Mouse (Mus musculus) splenic B cell, adult 2 months (primary cell): Measurements from ENCODE around the gene Gm36028.

Experiments used
- DNase-seq: peaks from one replicate; pipeline ENCODE4 v3.0.0-alpha.2; 2011; ENCODE audit warnings: low read depth, low spot score
- H3K27me3 ChIP-seq: 2 replicates; pipeline ENCODE4 v1.6.1; 2012; ENCODE audit warnings: mild to moderate bottlenecking, low read length, moderate library complexity, mixed read lengths; ENCODE audit not compliant: control insufficient read depth, poor library complexity, insufficient read depth, severe bottlenecking
- H3K36me3 ChIP-seq: 2 replicates; pipeline ENCODE4 v1.6.1; 2012; ENCODE audit warnings: mild to moderate bottlenecking, low read length, moderate library complexity, mixed read lengths; ENCODE audit not compliant: control insufficient read depth, poor library complexity, insufficient read depth, severe bottlenecking

Gm36028 gene

DNA sequence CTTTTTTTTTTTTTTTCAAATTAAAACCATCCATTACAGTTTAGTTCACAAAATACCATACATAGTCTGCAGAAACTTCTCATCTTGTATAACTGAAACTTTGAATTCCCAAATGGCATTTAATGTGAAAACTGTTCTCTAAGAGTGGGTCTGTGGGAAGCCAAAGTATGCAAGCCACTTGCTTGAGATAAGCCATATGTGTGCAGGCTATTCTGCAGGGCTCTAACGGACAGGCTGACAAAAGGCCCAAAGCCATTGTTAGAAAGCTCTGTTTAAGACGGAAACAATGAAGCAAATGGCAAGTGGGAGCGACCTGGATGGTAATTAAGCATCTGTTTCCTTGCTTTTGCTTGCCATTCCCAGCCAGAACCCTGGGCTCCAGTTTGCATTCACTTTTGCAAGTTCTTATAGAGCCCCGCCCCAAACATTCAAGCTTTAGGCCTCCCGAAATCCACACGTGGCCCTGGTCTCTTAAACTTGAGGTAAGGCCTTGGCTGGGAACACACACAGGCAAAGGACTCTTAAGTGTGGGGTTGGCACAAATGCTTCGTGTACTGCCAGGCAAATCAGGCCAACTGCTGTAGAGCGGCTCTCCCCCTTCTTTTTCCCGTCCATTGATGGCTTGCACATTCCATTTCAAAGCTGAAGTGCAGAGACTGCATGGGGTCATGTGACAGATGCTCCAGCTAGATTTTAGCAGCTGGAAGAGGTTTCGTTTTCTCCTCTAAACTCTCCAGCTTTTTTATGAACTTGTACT is 51.9 kb downstream of the Gm36028 start:
- Histone ChIP-seq H3K27me3 (no peaks in the 10 kb centered on the region), H3K36me3 (no peaks in the 10 kb centered on the region)
- no peak for DNase-seq

- Histone ChIP-seq H3K27me3 (no peaks in the 10 kb centered on the region), H3K36me3 (no peaks in the 10 kb centered on the region)
- no peak for DNase-seq
Observed at GRCm38 (mm10) chr16:37807269-37807668, 53.7 kb downstream of the Gm36028 start.

DNA sequence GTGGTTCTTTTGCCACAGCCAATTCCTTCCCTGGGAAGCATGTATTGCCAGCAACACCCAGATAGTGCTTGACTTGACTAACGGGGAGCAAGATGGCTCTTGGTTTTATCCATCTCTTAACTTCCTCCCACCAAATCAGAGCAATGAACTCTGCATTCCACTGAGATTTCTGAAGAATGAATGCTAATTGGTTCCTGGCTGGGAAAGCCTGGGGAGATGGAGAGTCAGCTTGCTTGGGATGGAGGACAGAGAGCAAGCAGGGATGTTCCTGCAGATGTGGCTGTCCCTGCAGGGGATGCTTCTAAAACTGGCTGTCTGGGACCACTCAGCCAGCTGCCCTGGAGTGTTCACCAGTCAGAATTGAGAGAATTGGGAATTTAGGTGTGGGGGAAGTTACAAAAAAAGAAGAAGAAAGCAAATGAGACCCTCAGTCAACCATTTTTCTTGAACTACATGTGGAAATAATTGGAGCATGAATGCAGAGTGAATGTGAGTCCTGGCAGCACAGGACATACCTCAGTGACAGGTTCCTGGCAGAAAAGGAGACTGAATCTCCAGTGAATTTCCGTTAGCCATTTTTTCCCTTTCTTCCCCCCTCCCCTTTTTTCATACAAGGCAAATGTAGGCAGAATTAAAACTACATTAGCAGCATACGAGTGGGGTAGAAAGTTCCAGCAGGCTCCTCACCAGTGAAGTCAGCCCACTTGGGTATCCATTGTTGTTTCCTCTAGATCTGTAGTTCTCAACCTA is 55.0 kb downstream of the Gm36028 start:
- H3K36me3 ChIP-seq, result no peaks in the 10 kb centered on the region
- no peak for DNase-seq
- H3K27me3 ChIP-seq, result no peaks in the 10 kb centered on the region

DNA sequence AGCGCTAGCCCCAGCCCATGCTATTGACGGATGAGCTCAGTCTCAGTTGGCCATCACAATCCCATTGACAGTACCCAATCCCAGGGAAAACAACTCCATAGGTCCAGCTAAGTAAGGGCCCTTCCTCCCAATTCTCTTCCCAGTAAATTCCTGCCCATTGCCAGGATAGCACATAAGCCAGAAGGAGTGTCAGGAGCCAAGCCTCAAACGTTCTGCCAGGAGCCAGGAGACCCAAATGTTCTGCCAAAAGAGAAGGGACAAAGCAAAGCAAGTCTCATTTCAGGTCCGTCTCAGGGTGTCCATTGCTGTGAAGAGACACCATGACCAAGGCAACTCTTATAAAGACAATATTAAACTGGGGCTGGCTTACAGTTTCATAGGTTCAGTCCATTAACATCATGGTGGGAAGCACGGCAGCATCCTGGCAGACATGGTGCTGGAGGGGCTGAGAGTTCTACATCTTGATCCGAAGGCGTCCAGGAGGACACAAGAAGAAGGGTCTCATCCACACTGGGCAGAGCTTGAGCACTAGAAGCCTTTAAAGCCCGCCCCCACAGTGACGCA is 57.5 kb downstream of the Gm36028 start:
- H3K36me3 ChIP-seq, result no peaks in the 10 kb centered on the region

DNA sequence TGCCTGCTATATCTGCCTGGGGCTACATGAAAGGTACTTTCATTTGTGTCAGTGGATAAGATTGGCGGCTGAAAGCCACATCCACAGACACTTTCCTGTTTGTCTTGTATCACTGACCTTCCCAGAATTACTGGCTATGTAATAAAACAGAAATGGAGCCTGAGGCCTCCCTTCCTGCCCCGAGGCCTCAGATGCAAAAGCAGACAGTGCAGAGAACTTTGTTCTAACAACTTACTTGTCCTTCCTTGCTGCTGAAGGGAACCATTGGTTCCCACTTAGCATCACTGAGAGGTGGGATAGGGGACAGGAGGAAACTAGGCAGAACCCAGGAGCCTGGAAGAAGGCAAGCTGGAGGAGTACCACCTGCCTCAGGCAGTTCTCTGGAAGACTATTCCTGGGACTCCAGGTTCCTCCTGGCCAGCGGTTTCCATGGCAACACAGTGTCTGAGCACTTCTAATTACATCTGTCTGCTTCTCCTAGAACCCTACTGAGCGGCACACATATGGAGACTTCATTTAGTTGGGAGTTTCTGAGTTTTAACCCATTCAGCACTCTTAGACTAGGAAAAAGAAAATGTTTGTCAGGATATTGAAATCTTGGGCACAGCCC is 58.2 kb downstream of the Gm36028 start:
- no peaks in the 10 kb centered on the region for H3K27me3 ChIP-seq
- DNase-seq, result no peak
- no peaks in the 10 kb centered on the region for H3K36me3 ChIP-seq

More for the DNA sequence above, 57.5 kb downstream of the Gm36028 start:
- H3K27me3 ChIP-seq, result no peaks in the 10 kb centered on the region
- DNase-seq, result no peak

DNA sequence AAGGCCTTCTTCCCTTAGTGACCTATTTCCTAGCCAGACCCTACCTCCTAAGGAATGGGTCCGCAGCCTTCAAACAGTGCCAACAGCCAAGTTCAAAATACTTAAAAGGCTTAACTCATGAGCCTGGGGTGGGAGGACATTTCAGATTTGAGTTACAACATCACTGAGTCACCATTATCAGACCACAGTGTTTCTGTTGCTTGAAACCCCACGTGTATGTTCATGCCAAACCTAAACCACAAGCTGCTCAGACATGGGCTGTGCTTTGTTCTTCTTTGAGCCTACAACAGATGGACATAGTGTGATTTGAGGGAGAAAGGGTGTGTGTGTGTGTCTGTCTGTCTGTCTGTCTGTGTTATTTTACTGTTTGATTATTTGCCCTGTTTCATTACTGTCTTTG is 59.8 kb downstream of the Gm36028 start:
- Histone ChIP-seq H3K27me3 (no peaks in the 10 kb centered on the region), H3K36me3 (no peaks in the 10 kb centered on the region)
- no peak for DNase-seq
